Mouse (Mus musculus): ENCODE results near the gene Art3. TPM values are rescaled to one million over a fixed set of nuclear protein-coding genes. Genes with fewer than 3 reads are reported as not detected.

The Art3 gene
- polyA plus RNA-seq, 1 experiment from 2014 or later, result 2.9 TPM

Small RNA genes within 50 kb of the gene (microRNA-seq; reads per million reads assigned to microRNA genes)
- not detected for gene Mir6415

Other genes starting within 250 kb of the Art3 start
- gene G3bp2, start 248.1 kb upstream of the Art3 start, polyA plus RNA-seq (2016; fragmentation: Nextera tagmentation; extraction: Ambion mirVana), result 218 and 225 TPM in 2 replicates
- 45.7 and 49.3 TPM in 2 replicates for gene Uso1, start 193.9 kb upstream of the Art3 start, polyA plus RNA-seq (2016; fragmentation: Nextera tagmentation; extraction: Ambion mirVana)
- gene U90926, start 116.4 kb upstream of the Art3 start, polyA plus RNA-seq (2016; fragmentation: Nextera tagmentation; extraction: Ambion mirVana), result not detected in 2 replicates
- gene Ppef2, start 75.5 kb upstream of the Art3 start, polyA plus RNA-seq (2016; fragmentation: Nextera tagmentation; extraction: Ambion mirVana), result 0.26 and 0.53 TPM in 2 replicates
- 5.7 TPM in 2 replicates for gene Naaa, start 53.7 kb upstream of the Art3 start, polyA plus RNA-seq (2016; fragmentation: Nextera tagmentation; extraction: Ambion mirVana)
- gene Sdad1, start 21.3 kb upstream of the Art3 start, polyA plus RNA-seq (2016; fragmentation: Nextera tagmentation; extraction: Ambion mirVana), result 42.6 and 44.7 TPM in 2 replicates
- gene Cxcl9, start 3.7 kb upstream of the Art3 start, polyA plus RNA-seq (2016; fragmentation: Nextera tagmentation; extraction: Ambion mirVana), result not detected in 2 replicates
- gene Cxcl10, start 17.1 kb downstream of the Art3 start, polyA plus RNA-seq (2016; fragmentation: Nextera tagmentation; extraction: Ambion mirVana), result 0.29 and 0.34 TPM in 2 replicates
- gene Nup54, start 103.4 kb downstream of the Art3 start, polyA plus RNA-seq (2016; fragmentation: Nextera tagmentation; extraction: Ambion mirVana), result 57.0 and 61.1 TPM in 2 replicates
- 8.2 and 9.3 TPM in 2 replicates for gene Scarb2, start 175.0 kb downstream of the Art3 start, polyA plus RNA-seq (2016; fragmentation: Nextera tagmentation; extraction: Ambion mirVana)
- gene Fam47e, start 223.2 kb downstream of the Art3 start, polyA plus RNA-seq (2016; fragmentation: Nextera tagmentation; extraction: Ambion mirVana), result not detected in 2 replicates

All from embryonic facial prominence, embryonic 12.5 days (tissue).